Mouse (Mus musculus) hindbrain, embryonic 11.5 days (tissue): ENCODE results near the gene Slfn3. TPM values are rescaled to one million over a fixed set of nuclear protein-coding genes. Genes with fewer than 3 reads are reported as not detected.
"Not testable (repeated sequence)": the region's sequence is repeated elsewhere in the genome, so short reads cannot be mapped to it uniquely, and the experiment has no call there.

ENCODE experiments used
- ATAC-seq: fragments of 200-750 bp; cut with Nextera tagmentation; 2 replicates; pipeline ENCODE4 v1.8.0; 2017; ENCODE audit warnings: mild to moderate bottlenecking, moderate TSS enrichment, moderate library complexity; ENCODE audit not compliant: low FRiP score
- DNase-seq: peaks from one replicate; pipeline ENCODE4 v3.0.0-alpha.2; 2015; ENCODE audit warnings: low spot score
- H3K27ac ChIP-seq: fragments of 300-500 bp; sonication (generic); 2 replicates; pipeline ENCODE4 v1.5.1; 2014; ENCODE audit warnings: mild to moderate bottlenecking, low read depth, low read length
- H3K27me3 ChIP-seq: fragments of 300-500 bp; sonication (generic); 2 replicates; pipeline ENCODE4 v1.6.1; 2014; ENCODE audit warnings: mild to moderate bottlenecking, low read length, moderate library complexity, mixed read lengths; ENCODE audit not compliant: control insufficient read depth, insufficient read depth
- H3K36me3 ChIP-seq: fragments of 300-500 bp; sonication (generic); 2 replicates; pipeline ENCODE4 v1.6.1; 2014; ENCODE audit warnings: mild to moderate bottlenecking, low read length, moderate library complexity, mixed read lengths; ENCODE audit not compliant: control insufficient read depth, insufficient read depth
- H3K4me1 ChIP-seq: fragments of 300-500 bp; sonication (generic); replicated peaks from 2 replicates; pipeline ENCODE4 v1.6.1; 2014; ENCODE audit warnings: low read length, mixed read lengths; ENCODE audit not compliant: control insufficient read depth, insufficient read depth
- H3K4me2 ChIP-seq: fragments of 300-500 bp; sonication (generic); replicated peaks from 2 replicates; pipeline ENCODE4 v1.6.1; 2014; ENCODE audit warnings: mild to moderate bottlenecking, low read depth, low read length
- H3K4me3 ChIP-seq: fragments of 300-500 bp; sonication (generic); 2 replicates; pipeline ENCODE4 v1.5.1; 2014; ENCODE audit warnings: low read depth, low read length
- H3K9ac ChIP-seq: fragments of 300-500 bp; sonication (generic); 2 replicates; pipeline ENCODE4 v1.6.1; 2014; ENCODE audit warnings: low read depth, low read length
- H3K9me3 ChIP-seq: fragments of 300-500 bp; sonication (generic); 2 replicates; pipeline ENCODE4 v1.6.1; 2016; ENCODE audit warnings: low read length; ENCODE audit not compliant: control insufficient read depth
- WGBS: fragments of 180-500 bp; shearing (Covaris S2); extraction: QIAGEN DNeasy Blood & Tissue Kit; methylation state at CpG from one replicate; pipeline ENCODE4 v1.1.7; 2014; 5-methylcytosine and 5-hydroxymethylcytosine counted together
- polyA plus RNA-seq: library from polyadenylated mRNA; unstranded; fragments of >200 nt; fragmentation: Nextera tagmentation; extraction: Ambion mirVana; gene quantifications from 2 replicates; pipeline ENCODE4 v1.2.1, GENCODE M21; 2014

The Slfn3 gene
- 0.26 and 0.50 TPM in 2 replicates for polyA plus RNA-seq

- Histone ChIP-seq H3K9me3 (no peaks in the 10 kb centered on the region), H3K27ac (no peak within 1 kb of the TSS), H3K4me1 (no peaks in the 10 kb centered on the region), H3K27me3 (no peaks in the 10 kb centered on the region), H3K9ac (no peak within 1 kb of the TSS), H3K4me2 (no peak within 1 kb of the TSS), H3K4me3 (no peak within 1 kb of the TSS), H3K36me3 (no peaks in the 10 kb centered on the region)
- ATAC-seq (no peak), DNase-seq (no peak)
- WGBS: 80% methylated on average over 12 of the region's 12 CpGs
Observed at GRCm38 (mm10) chr11:83191134-83191893, at the start of gene Slfn3. Gene Slfn3, plus strand, starts transcription at chr11:83191330.

- H3K36me3 ChIP-seq, H3K9ac ChIP-seq, ATAC-seq, DNase-seq, H3K4me1 ChIP-seq, H3K9me3 ChIP-seq, H3K27me3 ChIP-seq, H3K27ac ChIP-seq, H3K4me2 ChIP-seq, H3K4me3 ChIP-seq: not testable (repeated sequence)
- WGBS: no CpG with 5 or more reads among the region's 1 CpGs
Observed at GRCm38 (mm10) chr11:83148939-83149338, 42.2 kb upstream of the Slfn3 start.

- Histone ChIP-seq H3K4me2 (no peak within 1 kb of the TSS), H3K9me3 (no peaks in the 10 kb centered on the region), H3K27me3 (no peaks in the 10 kb centered on the region), H3K27ac (no peak within 1 kb of the TSS), H3K4me1 (no peaks in the 10 kb centered on the region), H3K36me3 (no peaks in the 10 kb centered on the region), H3K4me3 (no peak within 1 kb of the TSS), H3K9ac (no peak within 1 kb of the TSS)
- WGBS: 86% methylated on average over 12 of the region's 12 CpGs
- no peak for ATAC-seq
- DNase-seq: no peak
Observed at GRCm38 (mm10) chr11:83174948-83175539, 16.1 kb upstream of the Slfn3 start, which contains the start of gene Slfn4. Gene Slfn4, plus strand, starts transcription at chr11:83175186.

GRCm38 (mm10) chr11:83192001-83192400 lies 871 bp downstream of the Slfn3 start:
- ATAC-seq: no peak

GRCm38 (mm10) chr11:83205002-83205401 lies 13.9 kb downstream of the Slfn3 start:
- Histone ChIP-seq H3K4me1 (no peaks in the 10 kb centered on the region), H3K9ac (no peak overlapping the region), H3K27ac (no peak overlapping the region), H3K9me3 (no peaks in the 10 kb centered on the region), H3K4me3 (no peak overlapping the region), H3K4me2 (no peak overlapping the region), H3K27me3 (no peaks in the 10 kb centered on the region), H3K36me3 (no peaks in the 10 kb centered on the region)
- no peak for ATAC-seq
- no peak for DNase-seq

More at GRCm38 (mm10) chr11:83192001-83192400, 871 bp downstream of the Slfn3 start:
- no peak overlapping the region for H3K9ac ChIP-seq
- H3K4me2 ChIP-seq: no peak overlapping the region
- 66% methylated on average over 3 of the region's 3 CpGs for WGBS
- H3K27ac ChIP-seq: no peak overlapping the region
- H3K4me3 ChIP-seq: no peak overlapping the region
- peak; percentile 22 for DNase-seq
- no peaks in the 10 kb centered on the region for H3K27me3 ChIP-seq
- no peaks in the 10 kb centered on the region for H3K4me1 ChIP-seq
- H3K9me3 ChIP-seq: no peaks in the 10 kb centered on the region
- no peaks in the 10 kb centered on the region for H3K36me3 ChIP-seq

GRCm38 (mm10) chr11:83216119-83216518 lies 25.0 kb downstream of the Slfn3 start:
- no peaks in the 10 kb centered on the region for H3K9me3 ChIP-seq
- H3K4me3 ChIP-seq: no peak overlapping the region
- H3K27me3 ChIP-seq: no peaks in the 10 kb centered on the region
- 75% methylated on average over 1 of the region's 1 CpGs for WGBS
- H3K4me2 ChIP-seq: no peak overlapping the region
- no peak for ATAC-seq
- H3K27ac ChIP-seq: no peak overlapping the region
- DNase-seq: no peak
- no peak overlapping the region for H3K9ac ChIP-seq
- no peaks in the 10 kb centered on the region for H3K4me1 ChIP-seq
- H3K36me3 ChIP-seq: no peaks in the 10 kb centered on the region

- Histone ChIP-seq H3K27me3 (no peaks in the 10 kb centered on the region), H3K4me3 (no peak overlapping the region), H3K27ac (no peak overlapping the region), H3K36me3 (no peaks in the 10 kb centered on the region), H3K9me3 (no peaks in the 10 kb centered on the region), H3K9ac (no peak overlapping the region), H3K4me2 (no peak overlapping the region), H3K4me1 (no peaks in the 10 kb centered on the region)
- no peak for ATAC-seq
- no peak for DNase-seq
- WGBS: 90% methylated on average over 1 of the region's 1 CpGs
Observed at GRCm38 (mm10) chr11:83221328-83221877, 30.3 kb downstream of the Slfn3 start.

- H3K4me2 ChIP-seq: no peak overlapping the region
- H3K4me1 ChIP-seq: no peaks in the 10 kb centered on the region
- 88% methylated on average over 7 of the region's 7 CpGs for WGBS
- DNase-seq: no peak
- no peaks in the 10 kb centered on the region for H3K9me3 ChIP-seq
- H3K9ac ChIP-seq: no peak overlapping the region
- no peak overlapping the region for H3K27ac ChIP-seq
- no peak overlapping the region for H3K4me3 ChIP-seq
- H3K36me3 ChIP-seq: no peaks in the 10 kb centered on the region
- no peak for ATAC-seq
- H3K27me3 ChIP-seq: no peaks in the 10 kb centered on the region
Observed at GRCm38 (mm10) chr11:83223367-83223766, 32.2 kb downstream of the Slfn3 start.

- WGBS: 93% methylated on average over 5 of the region's 5 CpGs
- not testable (repeated sequence) for H3K9ac ChIP-seq
Observed at GRCm38 (mm10) chr11:83223793-83224192, 32.7 kb downstream of the Slfn3 start.

More at GRCm38 (mm10) chr11:83223793-83224192, 32.7 kb downstream of the Slfn3 start:
- H3K36me3 ChIP-seq, H3K9me3 ChIP-seq, H3K4me1 ChIP-seq, ATAC-seq, H3K27ac ChIP-seq, H3K4me3 ChIP-seq, DNase-seq, H3K27me3 ChIP-seq, H3K4me2 ChIP-seq: not testable (repeated sequence)
